Mouse (Mus musculus) left cerebral cortex, adult 6 months (tissue): ENCODE results near the gene Ttc9c. TPM values are rescaled to one million over a fixed set of nuclear protein-coding genes. Genes with fewer than 3 reads are reported as not detected.

Experiments used
- long read RNA-seq, 2 experiments: library from polyadenylated mRNA; unstranded; transcript quantifications; one replicate each; pipeline ENCODE4 v2.0.0; 2019 to 2020
- polyA plus RNA-seq: library from polyadenylated mRNA; unstranded; fragments of <200 nt; fragmentation: Nextera tagmentation; gene quantifications from 2 replicates; pipeline ENCODE4 v1.2.3, GENCODE M21; 2021

Ttc9c gene
- 22.4 and 24.7 TPM in 2 replicates for polyA plus RNA-seq
- long read RNA-seq, experiment 1, transcript Ttc9c-202 (4 exons, 3,509 nt): minor isoform, 28 of 160 reads
- long read RNA-seq, experiment 1, transcript Ttc9c-201 (3 exons, 1,585 nt): major isoform, 101 of 160 reads
- long read RNA-seq, experiment 1, partial matches to known transcripts: 3 of 160 reads
- long read RNA-seq, experiment 1, other reads (novel, unspliced or antisense): 24 of 160 reads
- long read RNA-seq, experiment 2, transcript Ttc9c-201 (3 exons, 1,585 nt): major isoform, 18 of 40 reads
- long read RNA-seq, experiment 2, partial matches to known transcripts: 1 of 40 reads
- long read RNA-seq, experiment 2, other reads (novel, unspliced or antisense): 19 of 40 reads

DNA sequence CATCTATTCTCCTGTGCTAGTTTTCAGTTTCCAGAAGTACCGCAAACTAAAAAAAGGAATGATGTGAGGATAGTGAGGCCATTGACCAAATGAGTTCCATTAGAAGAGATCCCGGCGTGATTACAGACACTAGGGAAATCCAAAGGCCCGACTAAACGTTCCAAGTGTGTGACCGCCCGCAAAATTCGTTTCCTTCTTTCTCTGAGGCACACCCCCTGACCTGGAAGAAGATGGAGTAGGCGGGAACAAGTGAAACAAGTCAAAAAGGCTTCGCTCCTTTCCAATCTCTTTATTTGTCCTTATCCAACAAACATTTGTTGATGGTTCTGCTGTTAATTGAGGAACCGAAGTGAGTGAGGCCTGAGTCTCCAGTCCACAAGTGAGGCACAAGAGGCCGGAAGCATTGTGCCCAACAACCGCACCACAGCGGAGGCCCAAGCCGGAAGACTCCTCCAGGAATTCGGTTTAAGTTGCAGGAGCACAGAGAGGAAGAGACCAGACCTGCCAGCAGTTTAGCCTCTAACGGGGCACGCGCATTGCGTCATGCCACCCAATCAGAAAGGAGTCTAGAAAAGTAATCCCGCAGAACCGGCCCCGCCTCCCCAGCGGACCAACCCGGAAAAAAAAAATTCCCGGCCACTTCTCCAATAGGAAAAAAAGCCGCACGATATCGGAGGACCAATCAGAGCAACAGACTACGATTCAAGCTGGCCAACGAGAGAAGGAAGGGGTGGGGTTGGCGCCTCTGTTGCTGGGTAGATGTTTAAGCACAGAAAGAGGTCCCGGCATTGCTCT is at the start of gene Ttc9c:
TSS of gene Ttc9c (minus strand) at position 533 of the 795 bp plus-strand sequence.

DNA sequence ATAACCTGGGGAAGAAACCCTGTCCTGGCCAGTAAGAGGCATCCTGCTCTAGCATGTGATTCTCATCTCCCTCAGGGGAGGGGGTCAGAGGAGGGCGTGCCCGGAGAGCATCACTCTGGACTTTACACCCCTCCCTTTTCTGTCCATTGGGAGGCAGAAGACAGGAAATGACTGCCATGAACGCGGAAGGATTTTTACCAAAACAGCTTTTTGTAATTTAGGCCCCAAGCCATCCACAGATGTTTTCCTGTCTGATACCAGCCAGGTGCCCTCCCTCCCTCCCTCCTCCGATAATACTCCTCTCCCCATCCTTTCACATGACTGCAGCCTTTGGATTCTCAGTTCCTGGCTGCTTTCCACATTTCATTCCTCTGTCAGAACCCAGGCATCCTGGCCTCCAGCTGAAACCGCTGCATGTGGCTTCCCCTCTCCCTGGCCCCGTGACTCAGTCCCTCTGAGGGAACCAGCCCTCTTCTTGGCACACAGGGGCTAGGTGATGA is 31.3 kb upstream of the Ttc9c start, which contains the start of gene Lrrn4cl:
TSS of gene Lrrn4cl (plus strand) at position 367 of the 500 bp plus-strand sequence.

DNA sequence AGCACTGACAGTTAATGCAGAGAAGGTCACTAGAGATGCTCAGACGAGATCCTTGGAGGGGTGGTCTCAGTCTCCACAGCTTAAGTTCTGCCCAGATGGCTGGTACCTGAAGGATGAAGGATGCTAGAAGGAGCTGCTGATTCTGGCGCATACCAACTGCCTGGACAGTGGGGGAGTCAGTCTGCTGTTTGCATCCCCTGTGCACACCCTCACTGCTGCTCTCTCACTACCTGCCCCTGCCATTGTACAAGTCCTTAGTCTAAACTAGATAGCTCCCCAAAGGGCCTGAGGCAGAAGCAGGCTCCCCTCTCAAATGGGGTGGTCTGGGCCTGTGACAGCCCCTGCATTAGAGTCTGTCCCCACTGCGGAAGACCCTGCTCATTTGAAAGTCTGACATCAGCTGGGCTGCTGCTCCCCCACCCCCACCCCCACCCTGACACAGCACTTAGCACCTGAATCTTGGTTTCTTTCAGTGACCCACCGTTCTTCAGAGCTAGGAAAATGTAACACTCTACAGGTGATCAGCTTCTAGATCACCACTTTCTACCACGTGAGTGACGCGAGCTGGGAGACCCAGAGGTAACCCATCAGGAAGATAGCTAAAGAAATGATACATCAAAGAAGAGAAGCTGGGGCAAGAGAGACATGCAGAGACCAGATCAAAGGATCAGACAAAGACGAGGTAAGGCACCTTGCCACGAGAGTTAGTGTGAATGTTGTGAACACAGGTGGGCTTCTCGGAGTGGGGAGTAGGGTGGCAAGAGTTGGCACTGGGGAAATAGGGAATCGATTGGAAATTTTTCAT is 20.2 kb upstream of the Ttc9c start, which contains the start of gene Gng3:
TSS of gene Gng3 (minus strand) at position 92 of the 805 bp plus-strand sequence.

DNA sequence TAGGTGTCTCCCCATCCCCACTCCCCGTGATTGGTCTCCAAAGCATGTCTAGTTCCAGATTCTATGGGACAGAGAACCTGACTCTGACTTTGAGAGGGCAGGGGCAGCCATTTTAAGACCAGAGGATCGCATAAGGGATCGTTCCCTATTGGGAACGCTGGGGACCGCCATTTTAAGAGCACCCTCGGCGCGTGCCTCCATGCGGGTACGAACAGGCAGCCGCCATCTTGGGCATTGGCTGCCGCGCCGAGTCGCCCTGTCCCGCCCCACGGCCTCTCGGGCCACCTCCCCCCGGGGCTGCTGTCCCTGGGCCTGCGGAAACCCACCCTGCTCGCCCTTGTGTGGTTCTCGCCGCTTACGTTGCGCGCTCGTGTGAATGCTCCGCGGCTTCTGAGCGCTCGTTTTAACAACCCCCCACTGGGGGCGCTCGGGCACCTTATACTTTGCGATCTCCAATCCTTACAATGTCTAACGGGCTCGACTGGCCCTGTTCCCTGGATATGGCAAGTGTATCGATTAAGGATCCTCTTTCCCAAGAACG is 18.2 kb upstream of the Ttc9c start, which contains the start of gene Bscl2:
TSS of gene Bscl2 (plus strand) at position 217 of the 541 bp plus-strand sequence.

DNA sequence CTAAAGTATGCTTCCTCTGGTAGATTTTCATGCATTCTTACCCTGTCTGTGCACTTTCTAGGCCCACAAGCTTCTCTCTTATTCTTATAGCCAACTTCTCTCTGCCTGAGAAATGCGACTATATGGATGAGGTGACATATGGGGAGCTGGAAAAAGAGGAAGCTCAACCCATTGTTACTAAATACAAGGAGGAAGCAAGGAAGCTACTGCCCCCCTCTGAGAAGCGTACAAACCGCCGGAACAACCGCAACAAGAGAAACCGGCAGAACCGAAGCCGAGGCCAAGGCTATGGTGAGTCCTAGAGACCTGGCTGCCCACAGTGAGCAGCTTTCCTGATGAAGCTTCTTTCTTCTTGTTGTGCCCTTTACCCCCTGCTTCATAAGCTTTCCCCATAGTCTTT is 10.5 kb upstream of the Ttc9c start, which contains the start of gene AC129217.1:
TSS of gene AC129217.1 (plus strand) at position 114 of the 400 bp plus-strand sequence.

DNA sequence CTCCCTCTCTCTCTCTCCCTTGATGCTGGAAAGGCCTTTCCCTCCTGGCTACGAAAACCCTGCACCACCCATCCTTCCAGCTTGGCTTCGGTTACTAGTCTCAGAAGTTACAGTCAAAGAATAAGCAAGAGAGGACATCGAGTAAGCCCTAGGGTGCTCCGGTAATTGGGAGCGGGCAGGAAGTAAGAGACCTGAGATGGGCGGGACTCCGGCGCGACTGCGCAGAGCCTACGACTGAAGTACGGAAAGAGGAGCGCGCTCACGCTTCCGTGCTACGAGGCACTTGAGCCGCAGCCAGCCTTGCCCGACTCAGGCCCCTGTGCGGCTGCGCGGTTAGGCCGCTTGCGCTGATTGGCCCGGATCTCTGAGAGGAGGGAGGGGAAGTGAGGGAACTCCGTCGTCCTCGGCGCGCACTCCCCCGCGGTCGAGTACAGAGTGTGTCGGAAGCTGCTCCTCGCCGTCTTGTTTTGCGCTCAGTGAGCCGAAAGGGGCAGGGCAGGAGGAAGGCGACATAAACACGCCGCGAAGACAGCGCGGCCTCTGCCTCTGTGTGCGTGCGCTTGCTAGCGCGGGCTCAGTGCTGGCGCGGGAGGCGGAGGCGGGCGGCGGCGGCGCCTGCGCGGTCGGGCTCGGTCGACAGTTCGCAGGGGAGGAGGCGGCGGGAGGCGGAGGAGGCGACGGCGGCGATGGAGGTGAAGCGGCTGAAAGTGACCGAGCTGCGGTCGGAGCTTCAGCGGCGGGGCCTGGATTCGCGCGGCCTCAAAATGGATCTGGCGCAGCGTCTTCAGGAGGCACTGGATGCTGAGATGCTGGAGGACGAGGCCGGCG is 677 bp upstream of the Ttc9c start, which contains the start of gene Hnrnpul2:
TSS of gene Hnrnpul2 (plus strand) at position 415 of the 828 bp plus-strand sequence.

DNA sequence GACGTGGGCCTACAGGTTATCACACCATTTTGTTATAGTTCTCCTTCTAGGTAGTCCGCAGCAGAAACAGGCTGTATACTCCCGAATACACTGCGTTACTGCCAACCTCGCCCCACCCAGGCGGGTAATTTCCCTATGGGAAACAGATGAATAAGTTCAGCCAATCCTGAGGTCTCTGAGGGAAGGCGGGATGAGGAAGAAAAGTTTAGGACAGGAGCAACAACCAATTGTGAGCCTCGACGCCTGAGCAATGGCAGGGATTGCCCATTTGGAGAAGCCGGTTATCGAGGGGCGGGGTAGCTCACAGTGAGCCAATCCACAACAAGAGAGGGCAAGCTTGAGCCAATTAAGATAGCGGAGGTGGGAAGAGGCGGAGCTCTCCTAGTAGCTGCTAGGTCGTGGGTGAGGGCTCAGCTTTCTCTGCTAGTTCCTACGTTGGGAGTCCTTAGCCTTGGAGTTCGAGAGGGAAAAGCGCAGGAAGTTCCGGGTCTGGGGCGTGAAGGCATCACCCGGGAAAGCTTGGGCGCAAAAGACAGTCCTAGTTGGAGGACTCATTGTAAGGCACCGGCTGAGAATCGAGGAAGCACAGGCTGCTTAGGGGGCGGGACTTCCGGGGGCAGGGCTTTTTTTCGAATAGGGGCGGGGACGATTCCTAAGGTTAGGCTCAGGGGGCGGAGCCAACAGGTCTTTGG is 16.9 kb downstream of the Ttc9c start, which contains the start of gene Zbtb3:
TSS of gene Zbtb3 (plus strand) at position 426 of the 692 bp plus-strand sequence.

DNA sequence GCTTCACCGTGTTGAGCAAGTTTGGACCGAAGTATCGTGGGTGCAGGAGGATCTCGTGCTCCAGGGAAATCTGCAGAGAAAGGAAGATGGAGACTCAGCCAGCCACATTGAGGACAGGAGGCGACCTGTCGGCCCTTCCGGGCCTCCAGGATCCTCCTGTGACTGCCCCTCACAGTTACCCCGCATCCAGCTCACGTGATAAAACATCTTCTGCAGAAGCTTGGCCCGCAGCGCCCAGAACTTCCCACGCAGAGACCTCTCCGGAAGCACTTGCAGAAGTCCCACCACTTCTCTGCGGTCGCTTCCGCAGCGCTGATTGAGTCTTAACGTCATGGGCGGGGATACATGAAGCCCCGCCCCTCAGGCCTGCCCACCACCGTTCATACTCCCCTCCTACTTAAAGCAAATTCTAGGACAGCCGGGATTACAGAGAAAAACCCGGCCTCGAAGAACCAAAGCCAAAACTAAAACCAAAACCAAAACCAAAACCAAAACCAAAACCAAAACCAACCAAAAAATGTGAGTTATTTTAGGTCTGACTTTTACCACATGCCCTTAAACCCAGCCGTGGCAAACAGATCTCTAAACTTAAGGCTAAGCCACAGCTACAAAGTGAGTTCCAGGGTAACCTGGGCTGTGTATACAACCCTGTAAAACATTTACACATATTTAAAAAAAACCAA is 20.7 kb downstream of the Ttc9c start, which contains the start of gene Polr2g:
TSS of gene Polr2g (minus strand) at position 314 of the 683 bp plus-strand sequence.

DNA sequence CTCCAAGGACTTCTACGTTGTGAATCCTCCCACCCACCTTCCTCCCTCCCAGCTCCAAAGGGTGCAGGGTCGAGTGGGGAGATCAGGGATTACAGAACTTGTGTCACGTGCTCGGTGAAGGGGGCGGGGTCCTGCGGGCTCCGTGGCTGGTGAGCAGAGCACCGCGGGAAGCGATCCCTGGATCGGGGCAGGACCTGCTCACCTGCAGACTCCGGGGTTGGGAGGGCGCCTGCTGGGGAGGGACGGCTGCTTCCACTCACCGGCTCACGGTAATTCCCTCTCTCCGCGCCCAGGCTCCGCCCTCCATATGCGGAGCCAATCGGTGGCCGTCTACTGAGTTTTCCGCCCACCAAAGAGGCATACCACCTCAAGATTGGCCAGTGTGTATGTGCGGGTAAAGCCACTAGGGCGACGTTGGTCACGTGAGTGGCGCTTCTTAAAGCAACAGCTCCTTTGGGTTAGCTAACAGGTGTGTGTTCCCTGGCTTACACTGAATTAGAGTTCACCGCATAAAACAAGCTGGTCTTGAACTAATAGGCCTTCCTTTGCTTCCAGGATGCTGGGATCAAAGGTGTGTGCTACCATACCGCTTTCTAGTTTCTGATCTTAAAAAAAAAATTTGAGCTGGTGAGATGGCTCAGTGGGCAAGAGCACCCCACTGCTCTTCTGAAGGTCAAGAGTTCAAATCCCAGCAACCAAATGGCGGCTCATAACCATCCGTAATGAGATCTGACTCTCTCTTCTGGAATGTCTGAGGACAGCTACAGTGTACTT is 32.9 kb downstream of the Ttc9c start, which contains the start of gene Taf6l:
TSS of gene Taf6l (minus strand) at position 410 of the 774 bp plus-strand sequence.

DNA sequence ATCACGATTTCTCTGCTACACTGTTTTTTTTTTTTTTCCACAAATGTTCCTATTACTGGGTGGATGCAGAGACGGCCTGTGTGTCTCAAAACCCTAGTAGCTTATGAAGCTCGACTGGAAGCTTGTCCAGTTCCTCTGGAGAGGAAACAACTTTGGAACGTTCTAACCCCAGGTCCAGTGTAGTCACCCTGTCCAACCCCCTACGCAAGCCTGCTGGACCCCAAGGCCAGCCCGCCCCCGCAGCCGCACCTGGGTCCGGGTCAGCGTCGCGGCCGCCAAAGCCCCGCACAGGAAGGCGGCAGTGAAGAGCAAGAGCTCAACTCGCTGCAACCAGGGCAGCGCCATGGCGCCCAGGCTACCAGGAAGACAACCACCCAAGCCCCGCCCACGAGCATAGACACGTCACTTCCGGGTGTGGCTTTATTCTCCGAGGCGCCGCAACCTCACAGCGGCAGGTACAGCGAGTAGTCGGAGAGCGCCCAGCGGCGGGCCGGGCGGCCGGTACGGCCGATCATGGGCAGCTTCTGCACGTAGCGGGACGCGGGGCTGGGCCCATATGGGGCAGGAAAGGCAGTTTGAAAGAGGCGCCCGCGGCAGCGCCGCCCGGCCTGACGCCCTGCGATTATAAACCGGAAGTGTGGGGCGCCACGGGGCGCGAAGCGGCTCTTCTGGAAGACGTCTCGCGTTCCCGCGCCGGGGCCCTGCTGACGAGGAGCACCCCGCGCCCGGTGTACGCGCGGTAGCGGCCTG is 44.9 kb downstream of the Ttc9c start, which contains the start of gene Tmem179b:
TSS of gene Tmem179b (minus strand) at position 382 of the 750 bp plus-strand sequence.

DNA sequence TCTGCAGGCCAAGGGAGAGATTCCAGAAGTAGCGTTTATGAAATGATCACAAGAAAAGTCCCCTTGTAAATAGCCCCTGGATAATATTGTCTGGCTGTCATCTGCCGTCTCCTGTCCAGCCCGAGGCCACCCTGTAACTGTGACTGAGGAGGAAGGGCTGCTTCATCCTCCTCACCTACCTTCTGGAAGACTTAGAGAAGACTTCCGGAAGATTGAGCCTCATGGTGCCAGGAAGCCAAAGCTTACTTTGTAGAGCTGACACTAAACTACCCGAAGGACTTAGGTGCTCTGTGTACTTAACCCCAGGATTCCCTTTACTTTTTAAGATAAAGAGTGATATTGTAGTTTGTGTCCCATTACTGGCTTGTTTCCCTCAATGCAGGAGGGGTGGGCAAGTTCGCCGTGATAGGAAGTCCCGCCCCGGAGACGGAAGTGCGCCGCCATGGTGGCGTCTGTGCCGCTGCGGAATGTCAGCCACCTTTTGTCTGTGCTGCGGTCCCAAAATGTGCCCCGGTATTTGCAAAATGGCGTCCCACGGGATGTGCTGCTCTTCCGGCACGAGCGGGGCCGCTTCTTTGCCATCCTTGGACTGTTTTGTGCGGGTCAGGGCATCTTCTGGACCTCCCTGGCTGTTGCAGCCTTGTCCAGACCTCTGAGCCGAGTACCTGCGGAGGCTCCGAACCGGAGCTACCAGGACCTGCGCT is 48.4 kb downstream of the Ttc9c start, which contains the start of gene Tmem223:
TSS of gene Tmem223 (plus strand) at position 430 of the 704 bp plus-strand sequence.

Other genes starting within 250 kb of the Ttc9c start
- 8.6 and 10.3 TPM in 2 replicates for gene Slc22a8, start 228.1 kb downstream of the Ttc9c start, polyA plus RNA-seq
- gene Slc22a6, start 201.3 kb downstream of the Ttc9c start, polyA plus RNA-seq: 2.2 and 2.7 TPM in 2 replicates
- gene Chrm1, start 155.5 kb downstream of the Ttc9c start, polyA plus RNA-seq: 41.2 and 88.0 TPM in 2 replicates
- 169 and 178 TPM in 2 replicates for gene Slc3a2, start 96.0 kb downstream of the Ttc9c start, polyA plus RNA-seq
- gene Wdr74, start 83.5 kb downstream of the Ttc9c start, polyA plus RNA-seq: 57.2 and 64.9 TPM in 2 replicates
- not detected in 2 replicates for gene 1700092M07Rik, start 78.6 kb downstream of the Ttc9c start, polyA plus RNA-seq
- 33.4 and 33.5 TPM in 2 replicates for gene Stx5a, start 77.9 kb downstream of the Ttc9c start, polyA plus RNA-seq
- gene Nxf1, start 62.3 kb downstream of the Ttc9c start, polyA plus RNA-seq: 23.9 and 27.6 TPM in 2 replicates
- 234 and 250 TPM in 2 replicates for gene Tmem223, start 48.3 kb downstream of the Ttc9c start, polyA plus RNA-seq
- 28.2 and 37.0 TPM in 2 replicates for gene Tmem179b, start 44.9 kb downstream of the Ttc9c start, polyA plus RNA-seq
- gene Taf6l, start 32.9 kb downstream of the Ttc9c start, polyA plus RNA-seq: 11.5 and 16.0 TPM in 2 replicates
- gene Polr2g, start 20.8 kb downstream of the Ttc9c start, polyA plus RNA-seq: 224 and 251 TPM in 2 replicates
- 2.2 and 3.2 TPM in 2 replicates for gene Zbtb3, start 16.8 kb downstream of the Ttc9c start, polyA plus RNA-seq
- gene Hnrnpul2, start 677 bp upstream of the Ttc9c start, polyA plus RNA-seq: 5.9 and 11.9 TPM in 2 replicates
- not detected in 2 replicates for gene AC129217.1, start 10.4 kb upstream of the Ttc9c start, polyA plus RNA-seq
- 80.3 and 99.9 TPM in 2 replicates for gene Bscl2, start 18.1 kb upstream of the Ttc9c start, polyA plus RNA-seq
- gene Gng3, start 19.9 kb upstream of the Ttc9c start, polyA plus RNA-seq: 271 and 278 TPM in 2 replicates
- gene Lrrn4cl, start 31.4 kb upstream of the Ttc9c start, polyA plus RNA-seq: 0.28 and 0.50 TPM in 2 replicates
- gene Ubxn1, start 52.2 kb upstream of the Ttc9c start, polyA plus RNA-seq: 157 and 163 TPM in 2 replicates
- gene Uqcc3, start 61.6 kb upstream of the Ttc9c start, polyA plus RNA-seq: 68.8 and 84.0 TPM in 2 replicates
- 9.7 and 11.2 TPM in 2 replicates for gene Lbhd1, start 64.4 kb upstream of the Ttc9c start, polyA plus RNA-seq
- not detected in 2 replicates for gene Gm49403, start 64.6 kb upstream of the Ttc9c start, polyA plus RNA-seq
- 71.4 and 81.8 TPM in 2 replicates for gene 1810009A15Rik, start 69.5 kb upstream of the Ttc9c start, polyA plus RNA-seq
- gene Gm49416, start 69.6 kb upstream of the Ttc9c start, polyA plus RNA-seq: 5.9 and 13.0 TPM in 2 replicates
- gene Ints5, start 73.7 kb upstream of the Ttc9c start, polyA plus RNA-seq: 6.4 and 8.5 TPM in 2 replicates
- gene Ganab, start 78.7 kb upstream of the Ttc9c start, polyA plus RNA-seq: 15.2 and 19.0 TPM in 2 replicates
- gene B3gat3, start 101.0 kb upstream of the Ttc9c start, polyA plus RNA-seq: 49.0 and 67.5 TPM in 2 replicates
- gene Rom1, start 110.0 kb upstream of the Ttc9c start, polyA plus RNA-seq: 4.9 and 6.0 TPM in 2 replicates
- 3.1 and 4.0 TPM in 2 replicates for gene Eml3, start 110.2 kb upstream of the Ttc9c start, polyA plus RNA-seq
- gene Mta2, start 122.5 kb upstream of the Ttc9c start, polyA plus RNA-seq: 20.4 and 23.0 TPM in 2 replicates
- gene Tut1, start 134.5 kb upstream of the Ttc9c start, polyA plus RNA-seq: 10.3 and 11.3 TPM in 2 replicates
- 432 and 459 TPM in 2 replicates for gene Eef1g, start 147.7 kb upstream of the Ttc9c start, polyA plus RNA-seq
- 4.5 and 4.9 TPM in 2 replicates for gene Ahnak, start 170.0 kb upstream of the Ttc9c start, polyA plus RNA-seq